Mouse (Mus musculus) T-helper 2 cell (primary cell): ENCODE measurements around the gene Cacna1g.

Experiments used
- in situ Hi-C: fragments of 300-600 bp; cut with MboI, MseI; formaldehyde crosslinking; loops from one replicate; pipeline ENCODE4 v1.15.1; 2025; ENCODE audit warnings: high pct_unique_total_duplicates

Cacna1g gene

GRCm38 (mm10) chr11:94482738-94483137, 8.7 kb upstream of the Cacna1g start:
- in situ Hi-C loops, result no loop called here

- in situ Hi-C loops, result no loop called here
These were observed 8.0 kb upstream of the Cacna1g start for GRCm38 (mm10) chr11:94481963-94482362.

DNA sequence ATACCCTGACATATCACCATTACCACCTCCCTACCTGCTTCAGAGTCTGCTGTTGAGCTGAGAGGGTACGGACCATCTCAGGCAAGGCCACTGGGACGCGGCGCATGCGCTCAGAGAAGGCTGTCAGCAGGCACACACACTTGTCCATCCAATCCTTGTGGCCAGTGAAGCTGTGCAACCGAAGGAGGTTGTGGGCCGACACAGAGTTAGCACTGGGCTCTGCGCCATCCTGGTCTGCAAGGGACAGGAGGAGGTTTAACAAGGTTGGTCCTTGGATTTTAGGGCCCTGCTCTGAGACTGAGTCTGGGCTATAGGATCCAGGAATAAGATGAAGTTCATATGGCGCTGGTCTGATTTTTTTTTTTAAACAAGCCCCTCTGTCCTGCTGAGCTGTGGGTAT, 6.4 kb upstream of the Cacna1g start:
- in situ Hi-C loops, result no loop called here

DNA sequence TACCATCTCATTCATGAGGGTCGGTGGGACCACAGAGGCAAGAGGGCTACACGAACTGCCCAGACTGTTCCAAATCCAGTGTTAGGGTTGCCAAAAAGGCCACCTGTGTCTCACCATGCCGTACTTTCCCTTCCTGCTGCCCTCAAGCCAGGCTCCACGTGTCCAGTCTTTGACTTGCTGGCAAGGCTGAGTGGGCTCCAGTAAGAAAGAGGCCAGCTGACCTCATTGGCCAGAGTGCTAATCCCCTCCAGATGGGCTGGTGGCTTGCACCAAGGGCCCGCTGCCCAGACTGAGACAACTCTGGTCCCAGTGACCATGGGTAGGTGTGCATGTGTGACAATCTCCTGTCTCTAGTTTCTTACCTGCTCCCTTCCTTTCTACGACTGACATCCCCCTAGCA, 3.7 kb upstream of the Cacna1g start:
- in situ Hi-C loops, result no loop called here

- in situ Hi-C loops, result no loop called here
These were observed 1.7 kb upstream of the Cacna1g start for GRCm38 (mm10) chr11:94475722-94476121.

DNA sequence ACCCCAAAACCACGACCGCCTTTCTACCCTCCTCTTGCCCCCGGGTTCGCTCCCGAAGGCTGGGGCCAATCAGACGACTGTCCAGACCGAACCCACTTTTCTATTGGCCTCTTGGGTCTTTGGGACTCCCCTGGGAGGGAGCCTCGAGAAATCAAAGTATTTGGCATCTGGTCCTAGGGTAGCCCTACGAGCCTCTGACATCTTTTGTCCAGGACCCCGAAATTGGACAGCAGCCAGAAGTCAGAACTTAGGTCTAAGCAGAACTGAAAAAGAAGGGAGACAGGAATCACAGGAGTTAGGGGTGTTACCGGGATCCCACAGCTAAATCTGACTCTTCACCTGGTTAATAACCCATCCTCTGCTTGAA, 529 bp upstream of the Cacna1g start:
- in situ Hi-C loops, result no loop called here

GRCm38 (mm10) chr11:94472916-94473706, 887 bp downstream of the Cacna1g start:
- in situ Hi-C loops, result no loop called here

GRCm38 (mm10) chr11:94472585-94472915, 1.4 kb downstream of the Cacna1g start:
- in situ Hi-C loops, result no loop called here

DNA sequence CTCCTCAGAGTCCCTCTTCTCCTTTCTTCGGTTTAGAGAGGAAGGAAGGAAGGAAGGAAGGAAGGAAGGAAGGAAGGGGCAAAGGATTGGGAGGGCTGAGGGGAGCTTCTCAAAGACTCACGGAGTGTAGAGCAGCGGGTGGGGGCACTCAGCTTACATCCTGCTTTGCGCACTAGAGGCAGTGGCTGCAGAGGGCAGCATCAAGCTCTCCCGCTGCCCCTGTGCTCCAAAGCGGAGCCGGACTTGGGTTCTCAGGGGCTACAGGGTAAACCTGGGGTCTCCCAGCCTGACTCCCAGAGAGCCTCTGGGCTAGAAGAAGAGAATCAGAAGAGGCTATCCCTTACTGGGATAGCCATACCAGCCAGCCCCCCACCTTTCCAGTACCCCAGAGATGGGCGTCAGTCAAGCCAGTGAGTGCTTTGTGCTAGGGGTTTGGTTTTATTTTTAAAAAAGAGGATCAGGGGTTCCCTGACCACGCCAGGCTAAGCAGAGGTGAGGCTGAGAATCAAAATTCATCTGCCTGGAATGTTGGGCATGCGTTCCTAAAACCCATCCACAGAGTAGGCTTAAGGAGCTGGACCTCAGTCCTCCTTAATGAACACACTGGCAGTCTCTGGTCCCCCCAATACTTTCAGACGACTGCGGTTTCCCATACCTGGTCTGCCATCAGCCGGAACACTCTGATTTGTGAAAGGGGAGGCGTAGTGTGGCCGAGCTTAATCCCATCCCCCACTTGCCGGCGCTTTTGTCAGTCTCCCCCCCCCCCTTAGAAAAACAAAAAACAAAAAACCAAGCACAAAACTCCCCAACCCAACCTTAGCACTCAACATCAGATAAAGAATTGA, 2.0 kb downstream of the Cacna1g start:
- in situ Hi-C loops, result no loop called here

DNA sequence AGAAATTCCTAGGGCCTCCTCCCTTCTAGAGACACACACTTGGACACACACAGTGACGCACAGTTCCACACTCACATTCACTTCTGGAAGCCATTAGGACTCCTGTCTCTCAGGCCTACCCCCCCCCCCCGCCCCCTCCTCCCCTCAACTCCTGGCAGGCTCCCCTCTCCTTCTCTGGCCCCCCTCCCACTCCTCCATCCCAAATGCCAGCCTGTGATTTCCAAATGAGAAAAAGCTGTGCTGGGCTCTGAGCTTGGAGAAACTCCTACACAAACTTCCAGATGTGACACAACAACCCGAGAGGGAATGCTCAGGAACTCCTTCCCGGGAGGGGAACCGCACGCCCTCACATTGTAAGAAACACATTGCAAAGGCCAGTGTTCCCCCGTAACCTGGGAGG, 3.6 kb downstream of the Cacna1g start:
- in situ Hi-C loops, result no loop called here

GRCm38 (mm10) chr11:94469136-94470064, 4.6 kb downstream of the Cacna1g start:
- in situ Hi-C loops, result no loop called here

DNA sequence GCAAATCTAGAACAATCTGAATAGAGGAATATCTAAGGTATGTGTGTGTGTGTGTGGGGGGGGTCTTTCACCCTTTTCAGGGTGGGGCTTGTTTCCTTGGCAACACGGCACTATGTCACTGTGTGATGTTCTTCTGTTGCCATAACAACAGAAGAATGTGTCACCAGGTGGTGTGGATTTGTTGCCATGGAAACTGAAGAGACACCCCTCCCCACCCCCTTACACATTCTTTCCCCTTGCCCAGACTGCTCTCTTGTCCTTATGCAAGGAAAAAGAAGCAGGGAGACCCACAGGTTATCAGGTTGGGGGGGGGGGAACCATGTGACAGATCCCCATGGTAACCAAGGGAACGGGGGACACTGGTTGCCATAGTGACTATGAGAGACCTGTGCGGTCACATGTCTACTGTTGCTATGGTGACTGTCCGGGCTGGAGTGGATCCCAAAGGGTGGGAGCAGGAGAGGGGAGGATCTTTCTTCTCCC, 5.4 kb downstream of the Cacna1g start:
- in situ Hi-C loops, result no loop called here

- in situ Hi-C loops, result no loop called here
These were observed 7.6 kb downstream of the Cacna1g start for GRCm38 (mm10) chr11:94466333-94466855.

GRCm38 (mm10) chr11:94464170-94464569, 9.8 kb downstream of the Cacna1g start:
- in situ Hi-C loops, result no loop called here

GRCm38 (mm10) chr11:94461856-94462255, 12.1 kb downstream of the Cacna1g start:
- in situ Hi-C loops, result no loop called here

DNA sequence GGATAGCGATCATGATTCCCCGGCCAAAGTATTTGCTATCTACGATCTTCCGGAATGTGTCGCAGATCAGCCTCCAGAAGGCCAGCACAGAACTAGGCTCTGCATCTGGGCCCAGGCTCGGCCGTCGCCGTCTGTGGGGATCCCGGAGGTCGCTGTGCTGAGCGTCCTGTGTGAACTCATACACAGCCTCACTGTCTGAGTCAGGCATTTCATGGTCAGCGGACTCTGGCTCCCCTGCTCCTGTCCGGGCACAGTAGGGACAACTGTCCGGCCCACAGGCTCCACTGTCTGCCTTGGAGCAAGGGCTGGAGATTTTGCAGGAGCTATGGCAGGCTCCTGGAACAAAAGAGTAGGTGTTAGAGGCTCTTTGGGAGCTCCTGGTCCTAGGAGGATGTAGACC, 17.0 kb downstream of the Cacna1g start:
- in situ Hi-C loops, result no loop called here

- in situ Hi-C loops, result no loop called here
These were observed 17.7 kb downstream of the Cacna1g start for GRCm38 (mm10) chr11:94456347-94456746.

DNA sequence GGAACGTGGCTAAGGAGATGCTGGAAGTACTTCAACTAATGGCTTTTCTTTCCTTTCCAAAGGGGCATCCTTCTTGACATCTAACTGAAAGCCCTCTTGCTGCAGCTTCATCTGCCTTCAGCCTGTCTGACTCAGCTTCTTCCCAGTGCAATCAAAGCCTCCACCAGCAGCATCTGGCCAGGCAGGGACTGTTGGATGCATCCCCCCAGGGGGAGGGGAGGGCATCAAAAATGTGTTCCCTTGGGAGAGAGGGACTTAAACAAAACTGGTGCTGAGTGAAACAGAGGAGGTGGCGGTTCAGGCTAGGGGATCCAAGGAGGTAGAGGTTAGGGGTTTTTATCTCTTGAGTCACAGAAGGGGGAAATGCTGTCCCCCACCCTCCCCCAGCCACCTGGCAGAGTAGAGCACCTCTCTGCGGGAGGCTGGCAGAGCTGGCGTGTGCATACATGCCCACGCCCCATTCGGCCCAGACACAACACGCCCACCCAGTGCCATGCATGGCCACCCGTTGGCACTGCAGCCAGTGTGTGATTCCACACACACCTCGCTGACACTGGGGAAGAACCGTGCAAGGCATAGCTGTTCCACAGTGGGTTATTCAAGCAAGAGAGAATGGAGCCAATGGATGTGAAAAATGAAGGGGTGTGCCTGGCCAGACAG, 18.7 kb downstream of the Cacna1g start:
- in situ Hi-C loops, result no loop called here

DNA sequence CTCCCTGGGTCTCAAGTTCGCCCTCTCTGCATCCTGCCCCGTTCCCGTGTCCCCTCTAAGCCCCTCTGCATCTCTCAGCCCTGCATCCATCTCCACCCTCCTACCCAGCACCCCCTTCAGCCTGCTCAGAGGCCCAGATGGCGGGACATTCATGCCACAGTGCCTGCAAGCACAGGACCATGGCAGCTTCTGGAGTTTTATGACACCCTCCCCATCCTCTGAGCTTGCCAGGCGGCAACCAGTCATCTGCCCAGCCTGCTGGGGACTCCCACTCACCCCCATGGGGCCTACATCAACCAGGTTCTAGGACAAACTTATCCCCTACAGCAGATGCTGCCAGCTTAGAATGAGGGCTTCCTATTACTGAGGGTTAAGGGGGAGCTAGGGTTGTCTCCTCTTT, 19.2 kb downstream of the Cacna1g start:
- in situ Hi-C loops, result no loop called here

DNA sequence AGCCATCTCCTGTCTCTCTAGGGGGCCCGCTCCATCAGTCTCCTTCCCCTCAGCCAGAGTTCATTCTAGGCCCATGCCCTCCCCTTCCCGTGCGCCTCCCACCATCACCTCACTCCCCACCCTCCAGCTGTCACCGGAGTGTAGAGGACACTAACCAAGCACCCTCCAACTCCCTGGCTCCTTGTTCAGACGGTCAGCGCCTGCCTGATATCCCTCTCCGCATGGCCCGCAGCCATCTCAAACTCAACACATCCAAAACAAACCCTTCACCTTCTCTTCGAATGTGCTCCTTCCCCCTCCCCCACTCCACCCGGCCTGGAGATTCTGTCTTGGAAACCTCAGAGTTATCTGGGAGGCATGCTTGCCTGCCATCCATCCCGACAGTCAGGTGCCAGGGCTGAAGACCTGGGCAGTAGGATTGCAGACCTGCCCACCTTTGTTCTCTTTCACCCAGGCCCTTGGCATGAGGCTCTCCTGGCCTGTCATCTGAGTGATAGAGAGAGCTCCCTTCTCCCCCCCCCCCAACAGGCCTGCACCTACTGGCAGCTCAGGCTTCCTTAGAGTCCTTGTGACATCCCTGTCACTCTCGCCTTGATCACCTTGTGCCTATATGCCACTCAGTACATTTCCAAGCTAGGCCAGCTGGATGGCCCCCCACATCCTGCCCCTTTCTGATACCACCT, 22.8 kb downstream of the Cacna1g start:
- in situ Hi-C loops, result no loop called here

DNA sequence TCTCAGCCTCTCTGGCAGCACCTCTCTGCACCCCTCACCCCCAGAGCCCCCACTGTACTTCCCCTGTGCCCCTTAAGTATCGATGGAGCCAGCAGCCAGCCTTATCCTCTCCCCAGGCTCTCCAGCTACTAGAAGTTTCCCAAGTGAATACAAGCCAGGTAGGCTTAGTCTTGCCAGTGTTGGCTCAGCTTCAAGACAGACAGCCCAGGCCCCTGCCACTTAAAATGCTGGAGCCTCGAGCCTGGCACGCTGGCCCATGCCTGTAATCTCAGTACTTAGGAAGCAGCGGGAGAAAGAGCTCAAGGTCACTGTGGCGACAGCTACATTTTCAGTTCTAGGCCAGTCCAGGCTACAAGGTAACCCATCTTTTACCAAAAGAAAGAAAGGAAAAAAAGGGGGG, 24.1 kb downstream of the Cacna1g start:
- in situ Hi-C loops, result no loop called here
